Mouse (Mus musculus) kidney, adult 18-20 months (tissue): ENCODE results near the gene Pgap3.

Experiments
- DNase-seq: peaks from one replicate; pipeline ENCODE4 v3.0.0; 2021

Pgap3 gene

GRCm38 (mm10) chr11:98353651-98354211, 46.6 kb downstream of the Pgap3 start:
- DNase-seq = peak; percentile 55

DNA sequence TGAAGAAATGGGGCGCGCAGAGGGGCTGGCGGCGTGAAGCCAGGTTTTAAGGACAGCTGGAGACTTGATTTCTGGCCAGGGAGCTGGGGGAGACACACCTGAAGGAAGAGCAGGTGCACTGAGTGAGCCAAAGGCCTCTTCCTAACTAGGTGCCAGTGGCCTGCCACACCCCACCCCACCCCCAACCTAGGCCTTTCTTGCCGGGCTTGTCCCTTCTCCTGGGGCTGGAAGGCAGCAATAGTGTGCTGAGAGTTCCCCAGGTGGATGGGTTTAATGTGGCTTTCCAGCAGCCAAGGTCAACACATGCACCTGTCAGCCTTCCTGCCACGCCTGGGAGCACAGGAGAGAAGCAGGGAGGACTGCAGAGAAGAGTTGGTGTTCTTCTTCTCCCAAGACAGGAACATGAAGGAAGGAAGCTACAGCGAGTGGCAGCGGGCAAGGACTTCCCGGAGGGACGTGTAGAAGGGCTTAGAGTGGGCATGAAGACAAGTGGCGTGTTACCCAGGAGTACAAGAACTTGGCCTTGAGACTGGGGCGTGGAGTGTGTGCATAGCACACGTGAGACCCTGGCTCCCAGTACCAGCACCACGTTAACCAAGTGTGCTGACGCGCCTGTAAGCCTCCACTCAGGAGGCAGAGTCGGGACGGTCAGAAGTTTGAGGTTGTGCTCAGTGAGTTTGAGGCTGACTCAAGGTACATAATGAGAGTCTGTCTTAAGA, 47.9 kb downstream of the Pgap3 start:
- no peak for DNase-seq

GRCm38 (mm10) chr11:98349308-98349707, 51.0 kb downstream of the Pgap3 start:
- no peak for DNase-seq

GRCm38 (mm10) chr11:98348083-98348961, 52.0 kb downstream of the Pgap3 start, which contains the start of gene Ppp1r1b:
Gene Ppp1r1b (plus strand): TSS chr11:98348404.
- peak; percentile 66 for DNase-seq

DNA sequence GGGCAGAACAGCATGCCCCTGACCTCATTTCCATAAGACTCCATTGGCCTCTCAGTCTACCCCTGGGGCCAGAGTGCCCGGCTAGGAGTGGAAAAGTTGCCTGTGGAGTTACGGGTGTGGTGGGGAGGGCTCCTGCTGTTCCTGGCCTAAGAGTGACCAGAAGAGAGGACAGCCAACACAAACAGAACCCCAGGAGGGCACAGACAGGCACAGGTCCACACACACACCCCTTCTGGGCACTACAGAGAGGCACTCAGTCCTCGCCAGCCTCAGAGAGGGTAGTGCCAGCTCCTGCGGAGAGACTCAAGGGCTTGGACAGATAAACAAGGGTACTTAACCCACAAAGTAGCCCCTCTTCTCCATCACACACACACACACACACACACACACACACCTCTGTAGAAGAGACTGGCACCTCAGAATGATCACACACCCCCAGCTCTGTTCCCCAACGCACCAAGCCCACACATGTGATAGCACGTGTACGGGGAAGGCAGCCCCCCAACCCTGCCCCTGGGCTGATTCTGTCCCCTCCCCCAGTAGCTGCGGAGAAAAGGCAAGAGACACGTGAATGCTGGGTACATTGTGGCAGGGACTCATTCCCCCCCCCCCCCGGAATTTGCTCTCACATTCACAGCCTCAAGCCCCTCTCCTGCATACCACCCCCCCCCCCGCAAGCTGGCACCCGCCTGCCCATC, 52.8 kb downstream of the Pgap3 start:
- peak; percentile 44 for DNase-seq

- DNase-seq = no peak
Measured at GRCm38 (mm10) chr11:98346168-98346567, 54.1 kb downstream of the Pgap3 start.

DNA sequence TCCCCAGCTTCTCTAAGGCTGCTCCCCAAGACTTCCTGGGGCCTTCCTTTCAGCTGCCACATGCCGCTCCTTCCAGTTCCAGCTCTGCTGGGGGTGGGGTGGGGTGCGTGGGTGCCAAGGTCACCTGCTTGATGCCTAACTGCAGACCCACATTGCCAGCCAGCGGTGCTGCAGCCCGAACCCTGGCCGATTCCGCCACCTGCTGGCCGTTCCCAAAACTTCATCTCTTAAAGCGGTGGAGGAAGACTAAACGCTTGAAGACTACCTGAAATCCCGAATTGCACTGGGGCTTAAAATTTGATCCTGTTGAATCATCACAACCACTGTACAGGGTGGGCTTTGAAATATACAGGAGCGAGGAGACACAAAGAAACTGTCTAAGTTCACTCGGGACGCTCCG, 55.0 kb downstream of the Pgap3 start:
- DNase-seq = peak; percentile 90

- DNase-seq = peak; percentile 99
Measured at GRCm38 (mm10) chr11:98342000-98342945, 58.0 kb downstream of the Pgap3 start.

- no peak for DNase-seq
Measured at GRCm38 (mm10) chr11:98341174-98341573, 59.1 kb downstream of the Pgap3 start.

DNA sequence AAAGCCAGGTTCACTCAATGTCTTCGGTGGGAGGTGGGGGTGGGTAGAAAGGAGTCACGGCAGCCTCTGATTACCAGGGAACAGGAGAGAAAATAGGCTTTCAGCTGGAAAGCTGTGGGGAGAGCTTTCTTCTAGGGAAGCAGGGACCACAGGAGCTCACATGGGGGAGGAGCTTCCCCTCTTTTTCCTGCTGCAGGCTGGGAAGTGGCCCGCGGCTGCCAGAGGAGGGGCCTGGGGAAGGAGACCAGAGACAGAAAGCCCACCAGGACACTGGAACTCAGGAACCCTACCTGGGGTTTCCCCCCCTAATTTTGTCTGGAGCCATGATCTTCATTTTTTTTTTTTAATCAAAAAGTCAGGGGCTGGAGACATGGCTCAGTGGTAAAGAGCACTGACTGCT, 59.7 kb downstream of the Pgap3 start:
- DNase-seq = no peak

GRCm38 (mm10) chr11:98339679-98340287, 60.5 kb downstream of the Pgap3 start:
- no peak for DNase-seq

DNA sequence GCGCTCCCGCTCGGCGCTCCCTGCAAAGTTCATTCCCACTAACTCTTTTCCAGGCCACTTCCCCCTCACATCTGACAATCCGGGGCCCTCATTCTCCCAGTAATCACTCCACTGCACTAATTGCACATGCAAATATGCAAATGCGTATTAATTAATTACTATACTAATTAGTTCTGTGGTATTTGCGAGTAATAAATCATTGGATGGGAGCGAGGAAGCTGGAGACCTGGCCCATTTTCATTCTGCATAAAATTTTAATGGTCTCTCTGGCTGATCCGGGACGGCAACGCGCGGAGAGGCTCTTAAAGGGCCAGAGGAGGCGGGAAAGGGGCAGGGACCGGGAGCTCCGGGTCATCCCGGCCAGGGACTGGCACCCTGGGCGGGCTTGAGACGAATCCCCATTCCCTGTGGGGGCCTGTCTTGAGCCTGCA, 61.2 kb downstream of the Pgap3 start:
- DNase-seq = peak; percentile 55
